Mouse (Mus musculus): ENCODE data around the gene Kirrel. TPM values are rescaled to one million over a fixed set of nuclear protein-coding genes. Genes with fewer than 3 reads are reported as not detected.

Gene Kirrel
- polyA plus RNA-seq, 1 experiment from 2014 or later = 7.7 TPM

DNA sequence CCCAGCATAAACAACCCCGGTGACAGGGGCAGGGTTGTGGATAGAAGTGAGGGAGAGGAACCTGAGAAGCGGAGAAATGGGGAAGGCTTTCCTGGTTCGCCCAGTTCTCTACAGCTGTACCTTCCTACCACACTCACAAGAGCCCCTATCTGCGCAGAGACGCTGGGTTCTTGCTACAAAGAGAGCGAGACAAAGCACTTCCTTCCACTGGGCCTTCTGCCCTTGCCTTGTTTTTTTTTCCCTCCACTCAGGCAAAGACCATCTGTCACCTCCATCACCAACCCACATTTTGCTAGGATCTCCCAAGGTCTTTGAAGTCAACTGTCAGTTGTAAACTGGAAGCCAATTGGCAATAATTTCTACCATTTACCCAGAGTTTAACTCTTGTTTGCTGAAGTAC lies 80.8 kb downstream of the Kirrel start:
- ATAC-seq (ENCODE audit: low FRiP score) = no peak
- Histone ChIP-seq H3K4me1 (replicated peaks) (peaks cover 32% of the 10 kb centered on the region), H3K9me3 (no peaks in the 10 kb centered on the region), H3K4me2 (no peak overlapping the region), H3K36me3 (peaks cover 16% of the 10 kb centered on the region), H3K4me3 (no peak overlapping the region), H3K27me3 (no peaks in the 10 kb centered on the region), H3K9ac (no peak overlapping the region), H3K27ac (no peak overlapping the region)
- 75% methylated on average over 6 of the region's 6 CpGs for WGBS

DNA sequence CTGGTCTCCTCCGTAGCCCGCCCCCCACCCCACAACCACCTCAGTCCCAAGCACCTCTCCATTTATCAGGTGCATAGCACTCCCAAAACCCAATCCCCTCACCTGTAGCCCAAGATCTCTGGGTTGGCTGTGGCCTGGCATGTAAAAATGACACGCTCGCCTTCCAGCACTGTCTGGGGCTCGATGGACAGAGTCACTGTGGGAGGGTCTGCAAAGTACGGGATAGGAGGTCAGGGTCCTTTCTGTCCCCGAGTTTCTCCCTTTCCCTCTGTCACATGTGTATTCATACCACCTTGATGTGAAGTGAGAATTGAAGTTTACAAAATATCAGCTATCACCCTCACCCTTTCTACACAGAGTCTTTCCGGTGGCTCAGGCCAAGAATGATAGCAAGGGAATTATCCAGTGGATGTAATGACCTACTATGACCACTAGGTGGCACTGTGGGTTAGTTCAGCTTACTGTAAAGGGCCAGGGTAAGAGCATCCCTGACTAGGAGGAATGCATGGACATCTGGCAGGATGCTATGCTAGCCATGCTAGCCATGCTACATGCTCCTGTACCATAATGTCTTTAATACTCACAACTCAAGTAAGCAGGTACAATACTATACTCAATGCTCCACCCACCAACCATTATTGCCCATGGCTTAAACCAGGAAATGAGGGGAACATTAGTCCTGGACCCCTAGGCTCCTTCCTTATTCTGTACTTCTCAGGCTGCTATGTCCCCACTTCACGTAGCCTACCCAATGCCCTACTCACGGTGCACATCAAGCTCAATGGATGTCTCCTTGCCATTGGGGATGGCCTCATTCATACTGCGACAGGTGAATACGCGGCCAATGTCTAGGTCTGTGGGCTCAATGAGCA lies 84.6 kb downstream of the Kirrel start:
- Histone ChIP-seq H3K4me2 (no peak overlapping the region), H3K4me3 (no peak overlapping the region), H3K27ac (no peak overlapping the region), H3K9ac (no peak overlapping the region), H3K4me1 (replicated peaks) (peaks cover 28% of the 10 kb centered on the region), H3K27me3 (no peaks in the 10 kb centered on the region), H3K36me3 (peaks cover 25% of the 10 kb centered on the region), H3K9me3 (no peaks in the 10 kb centered on the region)
- WGBS = 78% methylated on average over 13 of the region's 13 CpGs
- peak; percentile 85 for ATAC-seq (ENCODE audit: low FRiP score)

DNA sequence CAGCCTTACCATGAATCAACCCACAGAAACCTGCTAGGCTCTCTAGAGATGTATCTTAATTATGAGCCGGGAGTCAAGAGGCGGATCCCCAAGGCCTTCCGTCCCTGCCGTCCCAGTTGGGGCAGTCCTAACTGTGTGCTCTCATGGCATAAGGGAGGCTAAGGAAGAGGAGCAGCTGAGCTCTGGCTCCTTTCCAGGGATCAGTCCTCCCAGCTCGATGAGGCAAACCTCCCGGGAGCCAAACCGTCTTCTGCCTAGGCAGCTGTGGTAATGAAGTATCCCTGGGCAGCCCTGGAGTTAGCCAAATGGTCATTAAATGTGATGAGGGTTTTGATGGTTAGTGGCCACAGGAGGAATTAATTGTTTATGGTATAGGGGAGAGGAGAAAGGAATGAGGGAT lies 87.4 kb downstream of the Kirrel start:
- 36% methylated on average over 7 of the region's 7 CpGs for whole genome bisulfite sequencing
- no peak for ATAC-seq (ENCODE audit: low FRiP score)

DNA sequence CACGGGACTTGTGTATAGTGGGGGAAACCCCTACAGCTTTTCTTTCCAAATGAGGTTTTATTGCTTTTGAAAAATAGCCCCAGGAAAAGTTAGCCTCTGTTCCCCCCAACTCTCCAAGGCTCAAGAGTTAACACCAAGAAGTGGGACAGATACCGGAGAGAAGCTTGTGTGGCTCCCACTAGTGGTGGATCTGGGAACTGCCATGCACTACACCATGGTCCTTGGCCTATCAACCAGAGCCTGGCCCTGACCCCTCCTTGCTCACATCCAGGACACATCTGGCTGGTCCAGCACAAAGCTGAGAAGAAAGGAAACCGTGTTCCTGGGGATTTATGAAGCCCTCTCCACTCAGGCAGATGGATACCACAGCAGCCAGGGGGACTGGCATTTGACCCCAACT lies 92.3 kb downstream of the Kirrel start:
- ATAC-seq (ENCODE audit: low FRiP score) = no peak
- no peak overlapping the region for H3K4me3 ChIP-seq
- peaks cover 64% of the 10 kb centered on the region for H3K36me3 ChIP-seq
- H3K4me1 ChIP-seq (replicated peaks) = peaks cover 5% of the 10 kb centered on the region
- H3K9ac ChIP-seq = no peak overlapping the region
- 75% methylated on average over 3 of the region's 3 CpGs for WGBS
- H3K4me2 ChIP-seq = no peak overlapping the region
- H3K27me3 ChIP-seq = no peaks in the 10 kb centered on the region
- H3K27ac ChIP-seq = no peak overlapping the region
- no peaks in the 10 kb centered on the region for H3K9me3 ChIP-seq

More for the DNA sequence above, 87.4 kb downstream of the Kirrel start:
- Histone ChIP-seq H3K27ac (no peak overlapping the region), H3K9me3 (no peaks in the 10 kb centered on the region), H3K9ac (no peak overlapping the region), H3K4me3 (no peak overlapping the region), H3K27me3 (no peaks in the 10 kb centered on the region), H3K4me2 (no peak overlapping the region), H3K4me1 (replicated peaks) (peaks cover 19% of the 10 kb centered on the region), H3K36me3 (peaks cover 45% of the 10 kb centered on the region)

DNA sequence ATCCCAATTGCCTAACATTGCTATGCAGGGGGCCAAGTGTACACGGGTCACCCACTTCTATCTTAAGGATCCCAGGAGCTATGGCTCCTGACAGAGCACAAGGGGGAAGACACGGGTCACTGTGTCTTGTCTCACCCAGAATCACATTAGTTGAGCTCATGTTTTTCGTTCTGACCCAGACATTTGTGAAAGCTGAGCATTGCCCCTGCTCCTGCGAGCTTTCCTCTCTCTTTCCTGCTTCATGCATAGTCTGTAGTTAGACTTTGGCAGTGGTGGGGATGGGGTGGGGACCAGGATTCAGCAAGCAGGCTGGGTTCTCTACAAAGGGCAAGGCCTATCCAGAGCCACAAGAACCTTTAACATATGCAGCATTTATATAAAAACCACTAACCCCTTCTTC lies 94.8 kb downstream of the Kirrel start:
- no peak overlapping the region for H3K4me2 ChIP-seq
- ATAC-seq (ENCODE audit: low FRiP score) = no peak
- H3K27me3 ChIP-seq = no peaks in the 10 kb centered on the region
- no peaks in the 10 kb centered on the region for H3K9me3 ChIP-seq
- no peaks in the 10 kb centered on the region for H3K4me1 ChIP-seq (replicated peaks)
- 92% methylated on average over 4 of the region's 4 CpGs for WGBS
- no peak overlapping the region for H3K9ac ChIP-seq
- peaks cover 46% of the 10 kb centered on the region for H3K36me3 ChIP-seq
- no peak overlapping the region for H3K4me3 ChIP-seq
- H3K27ac ChIP-seq = no peak overlapping the region

DNA sequence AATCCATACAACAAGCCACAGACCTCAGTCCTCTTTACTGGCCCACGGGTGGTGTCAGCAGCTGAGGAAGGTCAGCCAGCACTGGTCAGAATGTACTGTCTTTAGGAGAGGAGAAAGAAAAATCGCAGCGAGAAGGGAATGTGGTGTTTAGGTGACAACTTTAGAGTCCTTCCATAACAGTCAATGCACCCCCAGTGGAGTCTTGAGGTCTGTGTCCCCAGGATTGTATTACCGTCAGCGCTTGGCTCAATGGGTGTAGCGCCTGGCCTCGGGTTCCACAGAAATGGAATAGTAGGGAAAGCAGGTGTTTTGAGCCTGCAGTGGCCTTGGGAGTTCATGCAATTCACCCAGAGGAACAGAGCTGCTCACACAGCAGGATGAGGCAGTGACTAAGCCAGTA lies 95.2 kb downstream of the Kirrel start:
- no peak overlapping the region for H3K4me3 ChIP-seq
- H3K27me3 ChIP-seq = no peaks in the 10 kb centered on the region
- 91% methylated on average over 7 of the region's 7 CpGs for WGBS
- H3K9me3 ChIP-seq = no peaks in the 10 kb centered on the region
- no peaks in the 10 kb centered on the region for H3K4me1 ChIP-seq (replicated peaks)
- no peak overlapping the region for H3K4me2 ChIP-seq
- ATAC-seq (ENCODE audit: low FRiP score) = no peak
- no peak overlapping the region for H3K27ac ChIP-seq
- H3K36me3 ChIP-seq = peaks cover 42% of the 10 kb centered on the region
- H3K9ac ChIP-seq = no peak overlapping the region

DNA sequence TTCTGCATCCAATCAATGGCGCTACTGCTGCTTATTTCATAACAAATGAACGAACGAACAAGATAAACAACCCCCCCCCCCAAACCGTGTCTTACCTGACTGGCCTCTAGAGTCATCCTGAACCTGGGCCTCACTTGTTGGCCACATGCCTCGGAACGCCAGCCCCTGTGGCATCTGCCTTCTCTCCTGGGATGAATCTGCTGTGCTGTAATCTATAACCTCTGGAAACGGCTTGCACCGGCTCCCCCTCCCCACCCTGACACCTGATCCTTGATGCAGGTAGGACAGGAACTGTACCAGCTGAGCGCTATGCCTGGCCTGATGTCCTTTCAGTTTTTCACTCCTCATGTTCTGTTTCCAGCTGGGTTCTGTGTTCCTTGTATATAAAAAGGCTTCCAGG lies 96.9 kb downstream of the Kirrel start:
- H3K4me3 ChIP-seq = no peak overlapping the region
- H3K4me2 ChIP-seq = no peak overlapping the region
- H3K36me3 ChIP-seq = peaks cover 26% of the 10 kb centered on the region
- ATAC-seq (ENCODE audit: low FRiP score) = no peak
- H3K9ac ChIP-seq = no peak overlapping the region
- WGBS = 71% methylated on average over 9 of the region's 9 CpGs
- no peak overlapping the region for H3K27ac ChIP-seq
- H3K9me3 ChIP-seq = no peaks in the 10 kb centered on the region
- H3K4me1 ChIP-seq (replicated peaks) = peaks cover 8% of the 10 kb centered on the region
- H3K27me3 ChIP-seq = no peaks in the 10 kb centered on the region

DNA sequence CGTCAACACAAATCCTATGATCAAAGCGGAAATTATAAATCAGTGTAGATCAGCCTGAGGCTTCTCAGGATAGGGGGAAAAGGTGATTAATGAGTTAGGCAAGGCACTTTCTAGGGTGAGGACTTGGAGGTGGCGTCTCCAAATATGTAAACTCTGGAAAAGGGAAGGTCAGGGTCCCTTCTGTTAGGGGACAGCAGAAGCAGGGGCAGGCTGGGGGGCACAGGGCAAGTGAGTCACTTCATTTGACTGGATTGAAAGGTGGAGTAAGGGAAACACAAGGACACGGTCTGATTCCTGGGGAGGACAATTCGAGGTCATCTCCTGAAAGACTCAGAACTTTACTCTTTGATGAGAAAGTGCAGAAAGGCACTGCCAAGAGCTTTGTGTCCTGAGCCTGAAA lies 97.6 kb downstream of the Kirrel start:
- Histone ChIP-seq H3K27ac (no peak overlapping the region), H3K36me3 (peaks cover 20% of the 10 kb centered on the region), H3K4me1 (replicated peaks) (peaks cover 15% of the 10 kb centered on the region), H3K9me3 (no peaks in the 10 kb centered on the region), H3K27me3 (no peaks in the 10 kb centered on the region), H3K4me2 (no peak overlapping the region), H3K4me3 (no peak overlapping the region), H3K9ac (no peak overlapping the region)
- WGBS = 81% methylated on average over 5 of the region's 5 CpGs
- ATAC-seq (ENCODE audit: low FRiP score) = no peak

DNA sequence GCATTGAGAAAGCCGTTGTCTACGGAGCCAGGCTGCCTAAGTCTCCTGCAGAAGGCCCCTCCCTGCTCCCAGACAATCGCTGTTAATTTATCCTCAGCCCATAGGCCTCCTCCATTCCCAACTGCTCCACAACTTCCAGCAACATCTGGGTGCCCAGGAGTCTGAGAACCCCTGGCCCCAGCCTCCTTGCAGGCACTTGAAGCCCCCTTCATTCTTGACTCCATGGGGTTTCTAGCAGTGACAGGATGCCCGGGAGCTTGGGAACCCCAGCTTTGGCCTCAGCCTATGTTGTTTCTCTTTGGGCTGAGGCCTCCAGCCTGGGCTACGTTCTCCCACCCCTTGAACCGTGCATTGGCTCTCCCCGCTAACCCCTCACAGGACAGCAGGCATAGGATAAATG lies 98.4 kb downstream of the Kirrel start:
- Histone ChIP-seq H3K4me3 (no peak overlapping the region), H3K4me2 (no peak overlapping the region), H3K9me3 (no peaks in the 10 kb centered on the region), H3K4me1 (replicated peaks) (peaks cover 15% of the 10 kb centered on the region), H3K9ac (no peak overlapping the region), H3K36me3 (peaks cover 15% of the 10 kb centered on the region), H3K27me3 (no peaks in the 10 kb centered on the region), H3K27ac (no peak overlapping the region)
- no peak for ATAC-seq (ENCODE audit: low FRiP score)
- WGBS = 81% methylated on average over 7 of the region's 7 CpGs

DNA sequence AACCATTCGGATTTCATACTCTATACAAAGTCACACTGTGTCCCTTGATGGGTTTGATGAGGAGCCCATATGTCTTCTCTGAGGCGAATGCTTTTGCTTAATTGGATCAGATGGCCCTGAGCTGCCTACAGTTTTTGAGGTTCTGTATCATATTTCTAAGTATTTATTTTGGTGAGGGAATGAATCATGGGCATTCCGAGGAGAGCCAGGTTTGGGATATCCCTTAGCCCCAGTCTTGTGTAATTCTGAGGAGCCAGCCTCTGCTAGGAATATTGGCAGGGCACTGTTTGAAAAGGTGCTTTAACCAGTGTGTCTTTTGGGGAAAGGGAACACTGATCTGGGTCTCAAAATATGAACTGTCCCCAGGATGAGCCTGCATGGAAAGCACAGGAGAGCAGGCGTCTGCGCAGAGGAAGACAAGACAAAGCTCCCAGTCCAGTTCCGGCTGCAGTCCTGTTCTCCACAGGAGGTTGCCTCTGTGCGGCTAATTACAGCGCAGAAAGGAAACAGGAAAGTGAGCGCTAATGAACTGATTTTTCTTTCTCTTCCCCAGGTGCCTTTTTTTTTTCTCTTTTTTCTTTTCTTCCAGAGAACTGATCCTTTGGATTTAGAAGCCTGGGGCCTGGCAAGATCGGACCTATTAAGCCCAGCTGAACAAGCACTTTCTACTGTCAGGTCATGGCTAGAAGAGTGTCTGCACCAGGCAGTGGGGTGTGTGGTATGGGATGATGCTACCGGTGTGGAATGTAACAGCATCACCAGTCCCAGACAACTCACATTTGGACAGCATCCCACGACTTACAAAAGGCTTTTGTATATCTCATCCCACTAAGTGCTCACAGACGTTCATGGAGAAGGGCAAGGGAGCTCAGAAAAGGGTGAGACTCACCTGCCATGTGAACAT lies 101.7 kb downstream of the Kirrel start:
- H3K27ac ChIP-seq = peak overlapping the region; percentile 71
- no peak for ATAC-seq (ENCODE audit: low FRiP score)
- no peaks in the 10 kb centered on the region for H3K9me3 ChIP-seq
- peaks cover 15% of the 10 kb centered on the region for H3K4me1 ChIP-seq (replicated peaks)
- H3K9ac ChIP-seq = no peak overlapping the region
- 41% methylated on average over 13 of the region's 13 CpGs for WGBS
- H3K27me3 ChIP-seq = no peaks in the 10 kb centered on the region
- H3K4me2 ChIP-seq = 0 out of 2 replicates have a peak overlapping the region, but pooled peaks have one; percentile 2
- no peaks in the 10 kb centered on the region for H3K36me3 ChIP-seq
- H3K4me3 ChIP-seq = no peak overlapping the region

DNA sequence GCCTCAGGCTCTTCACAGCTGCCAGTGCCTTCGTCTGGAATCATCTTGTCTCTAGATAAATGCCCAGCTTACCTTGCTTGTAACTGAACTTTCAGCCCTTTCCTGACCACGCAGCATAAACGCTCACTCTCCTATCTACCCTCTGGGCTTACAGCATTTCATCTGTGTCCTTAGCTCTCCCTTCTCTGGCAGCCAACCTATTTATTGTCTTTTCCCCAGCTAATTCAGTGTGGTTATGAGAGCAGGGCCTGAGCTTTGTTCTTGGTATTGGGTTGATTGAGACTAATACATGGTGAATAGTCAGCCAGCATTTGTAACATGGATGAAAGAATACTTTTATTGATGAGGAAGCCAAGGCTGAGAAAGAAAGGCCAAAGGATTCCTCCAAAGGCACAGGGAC lies 102.4 kb downstream of the Kirrel start:
- Histone ChIP-seq H3K36me3 (no peaks in the 10 kb centered on the region), H3K4me2 (no peak overlapping the region), H3K4me1 (replicated peaks) (peaks cover 15% of the 10 kb centered on the region), H3K27me3 (no peaks in the 10 kb centered on the region), H3K4me3 (no peak overlapping the region), H3K27ac (peak overlapping the region; percentile 71; the same call in 1 of the 2 replicates), H3K9ac (no peak overlapping the region), H3K9me3 (no peaks in the 10 kb centered on the region)
- 69% methylated on average over 3 of the region's 3 CpGs for WGBS
- ATAC-seq (ENCODE audit: low FRiP score) = no peak

DNA sequence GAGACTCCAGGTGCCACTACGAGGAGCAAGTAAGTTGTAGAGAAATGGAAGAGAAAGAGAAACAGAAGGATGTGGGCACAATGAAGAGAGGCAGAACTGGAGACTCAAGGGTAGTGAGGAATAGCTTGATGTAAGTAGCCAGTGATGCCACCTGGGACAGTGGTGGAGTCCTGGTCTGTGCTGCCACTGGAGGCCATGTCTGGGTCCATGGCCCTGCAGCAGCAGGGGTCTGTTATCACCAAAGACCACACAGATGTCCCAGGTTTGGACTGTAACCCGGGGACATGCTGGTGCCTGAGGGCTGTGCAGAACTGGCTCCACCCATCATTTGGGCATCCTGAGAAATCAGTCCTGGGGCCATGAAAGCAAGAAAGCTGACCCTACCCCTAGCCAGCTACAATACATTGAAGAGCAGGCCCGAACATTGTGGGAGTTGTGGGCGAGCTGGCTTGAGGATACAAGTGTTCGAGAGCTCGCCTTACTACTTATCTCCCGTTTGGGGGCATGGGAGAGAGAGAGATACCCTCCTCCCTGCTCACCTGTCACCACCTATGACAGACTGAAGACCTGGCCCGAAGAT lies 107.1 kb downstream of the Kirrel start:
- H3K4me1 ChIP-seq (replicated peaks) = peaks cover 4% of the 10 kb centered on the region; the same call in 1 of the 2 replicates
- no peaks in the 10 kb centered on the region for H3K9me3 ChIP-seq
- no peak for ATAC-seq (ENCODE audit: low FRiP score)
- no peak overlapping the region for H3K27ac ChIP-seq
- WGBS = 90% methylated on average over 8 of the region's 8 CpGs
- H3K4me2 ChIP-seq = no peak overlapping the region
- no peaks in the 10 kb centered on the region for H3K27me3 ChIP-seq
- H3K36me3 ChIP-seq = no peaks in the 10 kb centered on the region
- H3K9ac ChIP-seq = no peak overlapping the region
- H3K4me3 ChIP-seq = no peak overlapping the region

All from hindbrain, embryonic 13.5 days (tissue).